Mouse (Mus musculus) adrenal gland (tissue): ENCODE measurements around the gene Pdxp.

ENCODE experiments used
- intact Hi-C: fragments of 180-260 bp; cut with DNase I; formaldehyde crosslinking; loops from one replicate; pipeline ENCODE4 v1.15.1; 2025
- microRNA-seq, 2 experiments: library from miRNA; unstranded; fragments of <30 nt; microRNA quantifications; one replicate each; pipeline ENCODE4; 2019

The Pdxp gene

GRCm38 (mm10) chr15:78962885-78963284, 49.2 kb downstream of the Pdxp start:
- intact Hi-C loops, result no loop called here

Small RNAs within 50 kb of the gene (microRNA-seq; reads per million reads assigned to microRNA genes)
- gene Mir6955, result 0.23 to 2.0 reads per million in 2 experiments
